Mouse (Mus musculus) CH12.LX (cell line): ENCODE data around the gene Erbb4.

Experiments
- CHD2 ChIP-seq: IDR thresholded peaks from 2 replicates; pipeline ENCODE4 v1.6.1; 2011; ENCODE audit warnings: low read length, improper control_type of control experiment
- ZC3H11A ChIP-seq: IDR thresholded peaks from 2 replicates; pipeline ENCODE4 v1.6.1; 2012; ENCODE audit warnings: low read depth, mild to moderate bottlenecking, inconsistent platforms, low read length, improper control_type of control experiment

DNA sequence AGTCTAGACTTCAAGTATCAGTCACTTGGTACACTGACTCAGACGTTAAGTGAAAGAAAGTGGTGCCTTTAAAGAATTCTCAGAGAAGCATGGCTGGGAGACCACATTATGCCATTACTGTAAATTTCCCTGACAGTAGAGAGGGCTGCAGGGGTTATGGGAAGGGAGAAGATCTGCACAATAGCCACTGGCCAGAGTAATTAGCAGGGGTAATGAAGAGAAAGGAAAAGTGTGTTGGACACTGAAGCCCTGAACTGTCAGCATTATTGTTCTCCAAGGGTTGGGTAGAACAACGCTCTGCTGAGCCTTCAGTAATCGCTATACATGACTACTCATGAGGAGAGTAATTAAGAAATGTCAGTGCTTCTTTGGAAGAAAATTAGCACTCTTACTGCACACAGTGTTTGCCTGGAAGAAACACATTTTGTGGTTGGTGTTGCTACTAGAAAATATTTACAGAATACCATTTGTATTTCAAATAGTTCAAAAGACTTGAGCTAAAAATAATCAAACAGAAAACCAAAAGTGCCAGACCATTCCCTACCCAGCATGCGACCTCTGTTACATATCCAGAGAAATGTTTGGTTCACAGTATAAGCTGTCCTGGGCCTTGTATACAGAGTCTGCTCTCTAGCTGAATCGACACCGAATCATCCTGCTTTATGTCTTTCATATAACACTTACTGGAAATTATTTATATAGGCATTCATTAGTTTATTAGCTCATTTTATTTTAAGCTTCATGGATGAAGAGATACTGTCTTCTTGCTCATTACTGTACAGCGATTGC is 965.1 kb downstream of the Erbb4 start:
- TF ChIP-seq ZC3H11A: no peak
- no peak for TF ChIP-seq CHD2
